Mouse (Mus musculus) urinary bladder, adult 2 months (tissue): ENCODE results near the gene Hist1h4c. TPM values are rescaled to one million over a fixed set of nuclear protein-coding genes. Genes with fewer than 3 reads are reported as not detected.

ENCODE experiments used
- polyA plus RNA-seq: library from polyadenylated mRNA; depleted of rRNA; stranded (reverse); fragments of >200 nt; gene quantifications from 2 replicates; pipeline ENCODE4 v1.2.3, GENCODE M21; 2012; rRNA removed

Gene Hist1h4c
- polyA plus RNA-seq, 1 experiment: 0.47 TPM

Other genes with a start within 250 kb of the Hist1h4c start
- not detected in 2 replicates for gene Btn1a1, start 232.6 kb downstream of the Hist1h4c start, polyA plus RNA-seq
- gene Btn2a2, start 209.6 kb downstream of the Hist1h4c start, polyA plus RNA-seq: 0.04 TPM in 1 of 2 replicates, not detected in the other
- 27.8 and 30.5 TPM in 2 replicates for gene Hist1h4h, start 167.4 kb downstream of the Hist1h4c start, polyA plus RNA-seq
- 1.3 and 5.2 TPM in 2 replicates for gene Hist1h2af, start 164.5 kb downstream of the Hist1h4c start, polyA plus RNA-seq
- gene Hist1h3g, start 163.0 kb downstream of the Hist1h4c start, polyA plus RNA-seq: 0.40 and 0.90 TPM in 2 replicates
- 0.60 and 0.69 TPM in 2 replicates for gene Hist1h2bh, start 155.1 kb downstream of the Hist1h4c start, polyA plus RNA-seq
- gene Hist1h3f, start 154.4 kb downstream of the Hist1h4c start, polyA plus RNA-seq: 0.44 and 0.78 TPM in 2 replicates
- gene Hist1h4f, start 146.8 kb downstream of the Hist1h4c start, polyA plus RNA-seq: 0.26 and 0.78 TPM in 2 replicates
- gene Hist1h1d, start 145.2 kb downstream of the Hist1h4c start, polyA plus RNA-seq: 0.62 and 0.90 TPM in 2 replicates
- 0.83 and 1.6 TPM in 2 replicates for gene Hist1h3e, start 136.1 kb downstream of the Hist1h4c start, polyA plus RNA-seq
- gene Hist1h2ae, start 127.2 kb downstream of the Hist1h4c start, polyA plus RNA-seq: 0.15 and 0.53 TPM in 2 replicates
- 7.4 and 9.9 TPM in 2 replicates for gene Hist1h2bg, start 127.1 kb downstream of the Hist1h4c start, polyA plus RNA-seq
- 0.75 TPM in 1 of 2 replicates, not detected in the other for gene Hist1h2bf, start 124.3 kb downstream of the Hist1h4c start, polyA plus RNA-seq
- gene Hist1h2ad, start 124.1 kb downstream of the Hist1h4c start, polyA plus RNA-seq: 1.6 and 1.9 TPM in 2 replicates
- 2.5 and 2.6 TPM in 2 replicates for gene Hist1h3d, start 122.7 kb downstream of the Hist1h4c start, polyA plus RNA-seq
- 0.47 and 3.4 TPM in 2 replicates for gene Hist1h4d, start 116.9 kb downstream of the Hist1h4c start, polyA plus RNA-seq
- 2.6 and 3.4 TPM in 2 replicates for gene Hist1h2be, start 77.3 kb downstream of the Hist1h4c start, polyA plus RNA-seq
- 1.1 and 2.4 TPM in 2 replicates for gene Hist1h1e, start 75.9 kb downstream of the Hist1h4c start, polyA plus RNA-seq
- 0.45 and 0.86 TPM in 2 replicates for gene Hist1h2ac, start 14.5 kb downstream of the Hist1h4c start, polyA plus RNA-seq
- gene Hist1h2bc, start 14.3 kb downstream of the Hist1h4c start, polyA plus RNA-seq: 193 and 203 TPM in 2 replicates
- gene Hist1h1t, start 2.6 kb downstream of the Hist1h4c start, polyA plus RNA-seq: not detected in 2 replicates
- gene Hfe, start 12.4 kb upstream of the Hist1h4c start, polyA plus RNA-seq: 13.8 and 14.8 TPM in 2 replicates
- gene Hist1h1c, start 40.4 kb upstream of the Hist1h4c start, polyA plus RNA-seq: 125 and 170 TPM in 2 replicates
- 0.48 and 0.84 TPM in 2 replicates for gene Hist1h3c, start 47.1 kb upstream of the Hist1h4c start, polyA plus RNA-seq
- gene Hist1h2bb, start 48.3 kb upstream of the Hist1h4c start, polyA plus RNA-seq: 0.43 and 0.49 TPM in 2 replicates
- 0.60 TPM in 1 of 2 replicates, not detected in the other for gene Hist1h2ab, start 52.7 kb upstream of the Hist1h4c start, polyA plus RNA-seq
- 0.48 and 0.52 TPM in 2 replicates for gene Hist1h3b, start 53.8 kb upstream of the Hist1h4c start, polyA plus RNA-seq
- 0.75 and 0.94 TPM in 2 replicates for gene Hist1h4b, start 58.6 kb upstream of the Hist1h4c start, polyA plus RNA-seq
- 0.48 and 1.2 TPM in 2 replicates for gene Hist1h4a, start 62.8 kb upstream of the Hist1h4c start, polyA plus RNA-seq
- 0.34 and 0.66 TPM in 2 replicates for gene Hist1h3a, start 63.9 kb upstream of the Hist1h4c start, polyA plus RNA-seq
- not detected in 2 replicates for gene Hist1h1a, start 65.2 kb upstream of the Hist1h4c start, polyA plus RNA-seq
- 0.25 and 0.36 TPM in 2 replicates for gene Trim38, start 71.5 kb upstream of the Hist1h4c start, polyA plus RNA-seq
- not detected in 2 replicates for gene Slc17a2, start 108.5 kb upstream of the Hist1h4c start, polyA plus RNA-seq
- gene Slc17a3, start 141.0 kb upstream of the Hist1h4c start, polyA plus RNA-seq: not detected in 2 replicates
- gene Slc17a1, start 169.3 kb upstream of the Hist1h4c start, polyA plus RNA-seq: not detected in 2 replicates
- gene Slc17a4, start 216.6 kb upstream of the Hist1h4c start, polyA plus RNA-seq: 0.04 and 0.06 TPM in 2 replicates
- gene Hist1h2ba, start 235.7 kb upstream of the Hist1h4c start, polyA plus RNA-seq: not detected in 2 replicates
- not detected in 2 replicates for gene Hist1h2aa, start 236.0 kb upstream of the Hist1h4c start, polyA plus RNA-seq